Mouse (Mus musculus): ENCODE measurements around the gene Vti1a. TPM values are rescaled to one million over a fixed set of nuclear protein-coding genes. Genes with fewer than 3 reads are reported as not detected.

Vti1a gene
- polyA plus RNA-seq, 1 experiment from 2014 or later = 29.4 TPM

DNA sequence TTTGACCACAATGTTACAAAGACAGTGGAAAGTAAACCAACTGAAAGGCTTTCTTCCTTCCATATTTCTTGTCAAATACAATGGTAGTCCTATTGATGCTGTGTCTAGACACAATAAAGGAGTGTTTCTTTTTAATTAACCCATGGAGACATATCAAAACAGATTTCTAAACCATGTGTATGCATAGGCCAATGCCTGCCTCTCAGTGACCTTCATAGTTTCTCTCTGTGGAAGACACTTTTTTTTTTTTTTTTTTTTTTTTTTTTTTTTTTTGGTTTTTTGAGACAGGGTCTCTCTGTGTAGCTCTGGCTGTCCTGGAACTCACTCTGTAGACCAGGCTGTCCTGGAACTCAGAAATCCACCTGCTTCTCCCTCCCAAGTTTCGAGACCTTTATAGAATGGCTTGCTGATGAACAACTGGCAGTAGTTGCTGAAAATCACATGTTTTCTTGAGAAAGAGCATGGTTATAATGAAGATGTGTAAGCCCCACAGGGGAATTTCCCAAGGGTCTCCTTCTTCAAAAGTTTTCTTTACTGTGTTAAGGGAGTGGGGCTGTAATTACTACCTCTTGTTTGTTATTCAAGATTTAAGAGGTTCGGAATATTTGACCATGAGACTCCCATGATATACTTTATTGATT is 23.8 kb upstream of the Vti1a start:
- no peaks in the 10 kb centered on the region for H3K27me3 ChIP-seq (replicated peaks)
- H3K9ac ChIP-seq = no peak overlapping the region
- no peak overlapping the region for H3K4me2 ChIP-seq (replicated peaks)
- ATAC-seq (ENCODE audit: low FRiP score, low read depth) = no peak
- no peaks in the 10 kb centered on the region for H3K4me1 ChIP-seq
- WGBS = 88% methylated on average over 2 of the region's 2 CpGs
- H3K4me3 ChIP-seq = no peak overlapping the region
- no peak overlapping the region for H3K27ac ChIP-seq
- H3K36me3 ChIP-seq = peaks cover 32% of the 10 kb centered on the region
- H3K9me3 ChIP-seq = no peaks in the 10 kb centered on the region

DNA sequence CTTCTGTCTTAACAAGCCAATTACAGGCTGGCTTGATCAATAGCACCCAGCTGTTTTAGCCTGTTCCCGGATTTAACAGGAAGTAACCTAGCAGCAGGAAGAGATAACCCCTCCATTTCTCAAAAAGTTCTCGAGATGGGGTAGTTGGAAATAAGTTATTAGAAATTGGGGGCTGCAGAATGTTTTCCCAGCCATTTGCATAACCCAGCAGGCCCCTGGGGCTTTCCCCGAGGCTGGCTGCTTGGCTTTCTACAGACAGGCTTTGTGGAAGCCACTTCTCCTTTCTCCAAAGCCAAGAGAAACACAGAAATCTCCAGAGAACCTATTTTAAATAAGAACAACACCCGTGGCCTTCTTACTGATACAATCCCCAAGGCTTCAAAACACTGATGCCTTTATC is 22.9 kb upstream of the Vti1a start:
- Histone ChIP-seq H3K4me3 (no peak overlapping the region), H3K27ac (no peak overlapping the region), H3K9me3 (no peaks in the 10 kb centered on the region), H3K27me3 (replicated peaks) (no peaks in the 10 kb centered on the region), H3K36me3 (peaks cover 34% of the 10 kb centered on the region), H3K4me1 (no peaks in the 10 kb centered on the region), H3K9ac (no peak overlapping the region), H3K4me2 (replicated peaks) (no peak overlapping the region)
- ATAC-seq (ENCODE audit: low FRiP score, low read depth) = no peak
- 35% methylated on average over 4 of the region's 4 CpGs for WGBS

GRCm38 (mm10) chr19:55295075-55295474 is 21.0 kb upstream of the Vti1a start:
- Histone ChIP-seq H3K9ac (no peak overlapping the region), H3K36me3 (peaks cover 34% of the 10 kb centered on the region)

DNA sequence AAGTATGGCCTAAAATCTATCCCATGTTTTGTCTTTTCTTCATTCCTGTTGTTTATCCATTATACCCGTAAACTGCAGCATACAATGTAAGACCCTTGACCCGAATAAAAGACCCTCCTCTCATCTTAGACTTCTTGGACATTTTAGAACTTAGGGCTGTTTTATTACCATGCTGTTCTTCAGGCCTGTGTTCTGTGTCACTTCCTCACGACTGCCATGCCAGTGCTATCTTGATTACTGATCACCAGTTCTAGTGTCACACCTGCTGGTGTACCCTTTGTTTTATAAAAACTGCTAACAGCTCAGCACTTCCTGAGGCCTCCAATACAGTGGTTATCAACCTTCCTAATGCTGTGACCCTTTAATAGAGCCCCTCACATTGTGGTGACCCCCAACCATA is 20.5 kb upstream of the Vti1a start:
- Histone ChIP-seq H3K27me3 (replicated peaks) (no peaks in the 10 kb centered on the region), H3K27ac (no peak overlapping the region), H3K36me3 (peaks cover 34% of the 10 kb centered on the region), H3K9ac (no peak overlapping the region), H3K9me3 (no peaks in the 10 kb centered on the region), H3K4me1 (no peaks in the 10 kb centered on the region), H3K4me3 (no peak overlapping the region), H3K4me2 (replicated peaks) (no peak overlapping the region)
- no peak for ATAC-seq (ENCODE audit: low FRiP score, low read depth)
- WGBS = 81% methylated on average over 3 of the region's 3 CpGs

More at GRCm38 (mm10) chr19:55295075-55295474, 21.0 kb upstream of the Vti1a start:
- no peak for ATAC-seq (ENCODE audit: low FRiP score, low read depth)
- no peaks in the 10 kb centered on the region for H3K27me3 ChIP-seq (replicated peaks)
- H3K9me3 ChIP-seq = no peaks in the 10 kb centered on the region
- H3K27ac ChIP-seq = no peak overlapping the region
- H3K4me2 ChIP-seq (replicated peaks) = no peak overlapping the region
- H3K4me3 ChIP-seq = no peak overlapping the region
- no peaks in the 10 kb centered on the region for H3K4me1 ChIP-seq
- WGBS = 94% methylated on average over 9 of the region's 9 CpGs

- Histone ChIP-seq H3K9ac (no peak overlapping the region), H3K4me2 (replicated peaks) (no peak overlapping the region), H3K9me3 (no peaks in the 10 kb centered on the region), H3K27ac (no peak overlapping the region), H3K4me3 (no peak overlapping the region), H3K36me3 (peaks cover 39% of the 10 kb centered on the region), H3K4me1 (no peaks in the 10 kb centered on the region), H3K27me3 (replicated peaks) (no peaks in the 10 kb centered on the region)
- ATAC-seq (ENCODE audit: low FRiP score, low read depth) = no peak
- 93% methylated on average over 2 of the region's 2 CpGs for WGBS
Observed at GRCm38 (mm10) chr19:55296301-55296700, 19.8 kb upstream of the Vti1a start.

DNA sequence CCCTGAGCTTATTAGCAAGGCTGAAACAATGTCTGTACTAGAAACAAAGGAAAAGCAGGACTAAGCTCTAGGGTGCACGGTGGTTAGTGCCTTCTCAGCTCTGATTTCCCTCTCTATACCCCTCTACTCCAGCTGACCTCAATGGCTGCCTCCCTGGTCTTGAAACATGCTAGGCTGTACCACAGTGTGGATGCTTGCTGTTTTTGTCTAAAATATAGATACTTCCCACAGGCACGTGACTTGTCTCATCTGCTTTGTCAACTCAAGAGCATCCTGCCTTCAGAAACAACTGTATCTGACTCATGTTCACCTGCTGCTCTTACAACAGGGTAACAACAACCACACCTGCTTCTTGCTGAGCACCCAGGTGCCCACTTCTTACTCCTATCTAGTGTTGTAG is 18.6 kb upstream of the Vti1a start:
- Histone ChIP-seq H3K27me3 (replicated peaks) (no peaks in the 10 kb centered on the region), H3K36me3 (peaks cover 50% of the 10 kb centered on the region), H3K4me1 (no peaks in the 10 kb centered on the region), H3K4me2 (replicated peaks) (no peak overlapping the region), H3K9ac (no peak overlapping the region), H3K9me3 (no peaks in the 10 kb centered on the region), H3K4me3 (no peak overlapping the region), H3K27ac (no peak overlapping the region)
- ATAC-seq (ENCODE audit: low FRiP score, low read depth) = no peak
- 91% methylated on average over 2 of the region's 2 CpGs for WGBS

DNA sequence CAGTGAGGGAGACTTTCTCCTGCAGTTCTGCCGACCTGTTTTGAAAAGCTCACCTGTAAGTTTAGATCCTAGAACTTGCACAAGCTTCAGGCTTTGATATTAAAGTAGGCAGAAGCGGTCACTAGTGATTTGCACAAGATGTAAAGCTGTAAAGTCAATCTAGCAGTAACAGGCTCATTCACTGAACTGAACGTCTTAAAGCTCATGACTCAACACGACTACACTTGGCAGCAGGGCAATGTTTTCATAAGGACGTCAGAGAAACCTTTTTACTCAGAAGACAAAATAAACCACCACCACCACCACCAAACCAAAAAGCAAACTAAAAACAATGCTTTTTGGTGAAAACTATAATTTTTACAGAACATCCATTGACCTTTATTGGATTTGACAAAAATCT is 18.1 kb upstream of the Vti1a start:
- Histone ChIP-seq H3K9ac (no peak overlapping the region), H3K4me2 (replicated peaks) (no peak overlapping the region), H3K27ac (no peak overlapping the region), H3K36me3 (peaks cover 55% of the 10 kb centered on the region), H3K4me1 (no peaks in the 10 kb centered on the region), H3K9me3 (no peaks in the 10 kb centered on the region), H3K4me3 (no peak overlapping the region), H3K27me3 (replicated peaks) (no peaks in the 10 kb centered on the region)
- no peak for ATAC-seq (ENCODE audit: low FRiP score, low read depth)
- WGBS = 89% methylated on average over 5 of the region's 5 CpGs

DNA sequence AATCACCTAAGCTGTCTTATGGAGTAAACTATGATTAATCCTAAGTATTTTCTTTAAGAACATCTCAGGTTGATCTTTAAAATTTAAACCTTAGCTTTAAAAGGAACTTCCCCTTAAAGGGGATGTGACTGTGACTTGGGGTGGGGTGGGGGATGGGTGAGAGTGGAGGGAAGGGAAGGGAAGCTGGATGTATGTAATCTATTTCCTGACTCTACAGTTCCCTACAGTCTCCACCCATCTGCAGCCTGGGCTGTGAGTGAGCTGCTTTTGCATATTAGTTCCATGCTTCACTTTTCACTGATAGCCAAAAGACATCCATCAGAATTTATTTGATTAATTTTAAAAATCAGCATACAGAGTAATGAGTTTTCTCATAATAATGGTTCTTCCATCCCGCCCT is 16.7 kb upstream of the Vti1a start:
- peaks cover 63% of the 10 kb centered on the region for H3K36me3 ChIP-seq
- no peak overlapping the region for H3K9ac ChIP-seq
- ATAC-seq (ENCODE audit: low FRiP score, low read depth) = no peak
- WGBS = 100% methylated on average over 1 of the region's 1 CpGs
- no peaks in the 10 kb centered on the region for H3K4me1 ChIP-seq
- no peak overlapping the region for H3K4me3 ChIP-seq
- no peaks in the 10 kb centered on the region for H3K27me3 ChIP-seq (replicated peaks)
- H3K9me3 ChIP-seq = no peaks in the 10 kb centered on the region
- no peak overlapping the region for H3K27ac ChIP-seq
- no peak overlapping the region for H3K4me2 ChIP-seq (replicated peaks)

DNA sequence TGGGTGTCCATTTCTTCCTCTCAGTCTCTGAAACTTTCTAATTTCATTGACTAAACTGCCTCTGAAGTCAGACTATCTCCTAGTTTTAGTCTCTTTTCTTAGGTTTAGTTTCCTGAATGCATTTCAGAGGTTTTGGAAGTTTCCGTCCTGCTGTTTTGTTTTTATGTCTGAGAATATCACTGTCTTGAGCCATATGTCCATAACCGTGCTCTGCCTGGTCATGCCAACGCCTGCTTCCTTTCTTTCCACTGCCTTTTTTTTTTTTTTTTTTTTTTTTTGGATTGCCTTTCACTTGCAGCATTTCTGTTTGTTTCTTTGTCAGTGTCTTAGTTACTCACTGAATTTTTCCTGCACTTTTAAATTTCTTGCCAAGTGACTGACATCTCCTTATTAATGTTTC is 15.6 kb upstream of the Vti1a start:
- H3K4me2 ChIP-seq (replicated peaks) = no peak overlapping the region
- no peak overlapping the region for H3K9ac ChIP-seq
- no peaks in the 10 kb centered on the region for H3K27me3 ChIP-seq (replicated peaks)
- no peak for ATAC-seq (ENCODE audit: low FRiP score, low read depth)
- no peaks in the 10 kb centered on the region for H3K4me1 ChIP-seq
- peaks cover 58% of the 10 kb centered on the region for H3K36me3 ChIP-seq
- no peaks in the 10 kb centered on the region for H3K9me3 ChIP-seq
- WGBS = 92% methylated on average over 3 of the region's 3 CpGs
- H3K27ac ChIP-seq = no peak overlapping the region
- no peak overlapping the region for H3K4me3 ChIP-seq

- no peak for ATAC-seq (ENCODE audit: low FRiP score, low read depth)
- Histone ChIP-seq H3K4me1 (no peaks in the 10 kb centered on the region), H3K4me3 (no peak overlapping the region), H3K9me3 (no peaks in the 10 kb centered on the region), H3K27ac (no peak overlapping the region), H3K4me2 (replicated peaks) (no peak overlapping the region), H3K36me3 (peaks cover 52% of the 10 kb centered on the region), H3K9ac (no peak overlapping the region), H3K27me3 (replicated peaks) (no peaks in the 10 kb centered on the region)
Observed at GRCm38 (mm10) chr19:55305024-55305423, 11.1 kb upstream of the Vti1a start.

DNA sequence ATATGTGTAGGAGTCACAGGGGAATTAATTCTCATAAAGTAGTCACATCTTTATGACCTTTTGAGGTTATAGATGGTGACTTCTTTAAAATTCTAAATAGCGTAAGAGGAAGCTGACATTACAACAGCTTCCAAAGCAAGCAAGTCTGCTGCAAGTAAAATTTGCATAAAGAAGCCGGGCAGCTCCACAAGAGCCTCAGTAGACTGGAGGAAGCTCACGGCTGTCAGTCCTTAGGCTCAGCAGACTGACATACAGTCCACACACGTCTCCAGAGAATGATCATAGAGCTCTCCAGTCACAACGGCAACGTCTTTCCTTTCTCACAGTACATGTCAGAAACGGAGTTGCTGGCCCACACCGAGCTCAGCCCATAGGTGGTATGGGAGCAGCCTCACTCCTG is 4.2 kb upstream of the Vti1a start:
- H3K36me3 ChIP-seq = peaks cover 46% of the 10 kb centered on the region
- no peak overlapping the region for H3K4me2 ChIP-seq (replicated peaks)
- no peak overlapping the region for H3K4me3 ChIP-seq
- no peak for ATAC-seq (ENCODE audit: low FRiP score, low read depth)
- no peak overlapping the region for H3K9ac ChIP-seq
- H3K27me3 ChIP-seq (replicated peaks) = no peaks in the 10 kb centered on the region
- H3K4me1 ChIP-seq = peaks cover 13% of the 10 kb centered on the region; the same call in 1 of the 2 replicates
- WGBS = 92% methylated on average over 8 of the region's 8 CpGs
- H3K27ac ChIP-seq = no peak overlapping the region
- no peaks in the 10 kb centered on the region for H3K9me3 ChIP-seq

- H3K4me3 ChIP-seq = no peak overlapping the region
- no peak for ATAC-seq (ENCODE audit: low FRiP score, low read depth)
- H3K4me2 ChIP-seq (replicated peaks) = no peak overlapping the region
- no peaks in the 10 kb centered on the region for H3K27me3 ChIP-seq (replicated peaks)
- H3K9me3 ChIP-seq = no peaks in the 10 kb centered on the region
- H3K4me1 ChIP-seq = peaks cover 15% of the 10 kb centered on the region; the same call in 1 of the 2 replicates
- no peak overlapping the region for H3K9ac ChIP-seq
- peaks cover 38% of the 10 kb centered on the region for H3K36me3 ChIP-seq
- H3K27ac ChIP-seq = no peak overlapping the region
- 91% methylated on average over 2 of the region's 2 CpGs for WGBS
Observed at GRCm38 (mm10) chr19:55313649-55314048, 2.4 kb upstream of the Vti1a start.

- H3K9me3 ChIP-seq = no peaks in the 10 kb centered on the region
- peaks cover 15% of the 10 kb centered on the region; the same call in 1 of the 2 replicates for H3K4me1 ChIP-seq
- peak within 1 kb of the TSS; percentile 74 for H3K9ac ChIP-seq
- no peaks in the 10 kb centered on the region for H3K27me3 ChIP-seq (replicated peaks)
- H3K36me3 ChIP-seq = peaks cover 19% of the 10 kb centered on the region
- H3K4me2 ChIP-seq (replicated peaks) = peak within 1 kb of the TSS; percentile 93
- H3K27ac ChIP-seq = peak within 1 kb of the TSS; percentile 53; the same call in 1 of the 2 replicates
- H3K4me3 ChIP-seq = peak within 1 kb of the TSS; percentile 79
- under 1% methylated on average over 60 of the region's 60 CpGs for WGBS
- ATAC-seq (ENCODE audit: low FRiP score, low read depth) = peak; percentile 79
Observed at GRCm38 (mm10) chr19:55315452-55316108, 515 bp upstream of the Vti1a start, which contains the start of gene Zdhhc6. Zdhhc6 (minus strand) TSS chr19:55316032.
